Mouse (Mus musculus) heart, adult 2 months (tissue): ENCODE measurements around the gene Lrrc56.

Source experiments
- CTCF ChIP-seq: fragments of 200-600 bp; IDR thresholded peaks from 2 replicates; pipeline ENCODE4 v1.8.1; 2022; ENCODE audit warnings: antibody characterized with exemption, mild to moderate bottlenecking, moderate library complexity
- POLR2A ChIP-seq: fragments of 200-500 bp; IDR thresholded peaks from 2 replicates; pipeline ENCODE4 v1.6.1; 2011; ENCODE audit warnings: mild to moderate bottlenecking, low read depth, low read length, control low read depth; ENCODE audit not compliant: insufficient read depth

- TF ChIP-seq POLR2A, result no peak
- TF ChIP-seq CTCF, result no peak
These were observed 33.8 kb downstream of the Lrrc56 start for GRCm38 (mm10) chr7:141227796-141228195.
